Mouse (Mus musculus): ENCODE data around the gene Nebl. TPM values are rescaled to one million over a fixed set of nuclear protein-coding genes. Genes with fewer than 3 reads are reported as not detected.

Gene Nebl
- polyA plus RNA-seq, 1 experiment: 2.4 TPM

DNA sequence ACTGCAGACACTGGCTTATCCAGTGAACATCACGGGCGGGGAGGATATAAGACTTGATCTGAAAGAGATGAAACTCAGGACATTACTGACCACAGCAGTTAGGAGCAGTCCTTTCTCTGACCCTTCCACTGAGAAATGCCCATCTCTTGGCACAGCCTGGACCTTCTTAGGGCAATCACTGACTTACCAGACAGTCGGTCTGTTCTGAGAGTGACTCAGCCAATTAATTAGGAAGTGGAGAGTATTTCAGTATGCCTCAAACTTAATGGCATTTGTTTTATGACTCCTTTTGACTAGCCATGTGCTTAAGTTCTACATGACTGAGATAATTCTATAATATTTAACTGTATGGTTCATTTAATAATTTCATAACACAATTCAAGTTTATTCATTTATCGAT, 341.9 kb downstream of the Nebl start:
- Histone ChIP-seq H3K36me3 (ENCODE audit: control insufficient read depth, insufficient read depth, low read length) (no peaks in the 10 kb centered on the region), H3K27ac (ENCODE audit: insufficient read depth, low read depth, low read length) (no peak overlapping the region), H3K4me1 (ENCODE audit: control insufficient read depth, insufficient read depth, insufficient read length, low read length) (no peaks in the 10 kb centered on the region), H3K4me3 (ENCODE audit: low read depth, low read length) (no peak overlapping the region), H3K27me3 (ENCODE audit: control insufficient read depth, insufficient read depth, low read length) (no peaks in the 10 kb centered on the region)
- 85% methylated on average over 4 of the region's 4 CpGs for WGBS
- TF ChIP-seq CTCF (IDR thresholded peaks at IDR 0.05; ENCODE audit: extremely low read depth, insufficient read length, insufficient replicate concordance, low read depth, low read length) (no peak), POLR2A (IDR thresholded peaks at IDR 0.05; ENCODE audit: low read depth, low read length) (no peak)

DNA sequence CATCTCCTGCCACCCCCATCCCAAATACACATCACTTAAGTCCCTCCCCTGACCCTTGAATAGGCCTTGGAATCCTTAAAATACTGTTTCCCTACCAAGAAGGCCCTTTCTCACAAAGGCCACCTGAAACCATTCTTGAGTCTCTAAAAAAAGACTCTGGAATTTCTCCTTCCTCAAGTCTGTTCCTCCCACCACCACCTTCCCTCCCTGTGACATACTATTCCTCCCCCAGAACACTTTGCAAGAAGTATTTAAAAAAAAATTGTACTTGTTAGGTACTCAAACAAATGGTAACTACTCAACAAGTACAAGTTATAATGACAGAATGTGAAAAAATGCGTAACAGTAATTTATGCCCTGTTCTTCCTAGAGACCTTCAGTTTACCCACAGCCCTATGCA, 349.0 kb downstream of the Nebl start:
- no peak overlapping the region for H3K27ac ChIP-seq (ENCODE audit: insufficient read depth, low read depth, low read length)
- no peak overlapping the region for H3K4me3 ChIP-seq (ENCODE audit: low read depth, low read length)
- TF ChIP-seq POLR2A (IDR thresholded peaks at IDR 0.05; ENCODE audit: low read depth, low read length) (no peak), CTCF (IDR thresholded peaks at IDR 0.05; ENCODE audit: extremely low read depth, insufficient read length, insufficient replicate concordance, low read depth, low read length) (no peak)
- 97% methylated on average over 1 of the region's 1 CpGs for WGBS
- no peaks in the 10 kb centered on the region for H3K36me3 ChIP-seq (ENCODE audit: control insufficient read depth, insufficient read depth, low read length)
- H3K27me3 ChIP-seq (ENCODE audit: control insufficient read depth, insufficient read depth, low read length): no peaks in the 10 kb centered on the region
- no peaks in the 10 kb centered on the region for H3K4me1 ChIP-seq (ENCODE audit: control insufficient read depth, insufficient read depth, insufficient read length, low read length)

DNA sequence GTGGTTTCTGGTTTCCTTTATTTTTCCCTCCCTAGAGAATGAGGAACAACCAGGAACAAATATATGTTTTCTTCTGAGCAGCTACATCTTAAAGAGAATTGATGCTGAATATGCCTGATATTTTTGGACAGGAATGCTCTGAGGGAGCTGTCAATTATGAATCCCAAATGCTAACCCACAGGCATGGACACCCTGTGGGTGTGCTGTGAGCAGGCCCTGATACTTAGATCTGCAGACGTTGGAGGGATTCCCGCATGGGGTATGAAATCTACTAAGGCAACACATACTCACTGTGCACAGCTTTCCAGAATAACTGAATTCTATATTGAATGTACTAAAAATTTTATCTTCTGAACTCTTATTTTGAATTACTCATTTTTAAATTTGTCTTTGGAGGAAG, 355.3 kb downstream of the Nebl start:
- no peak overlapping the region for H3K27ac ChIP-seq (ENCODE audit: insufficient read depth, low read depth, low read length)
- TF ChIP-seq POLR2A (IDR thresholded peaks at IDR 0.05; ENCODE audit: low read depth, low read length): no peak
- TF ChIP-seq CTCF (IDR thresholded peaks at IDR 0.05; ENCODE audit: extremely low read depth, insufficient read length, insufficient replicate concordance, low read depth, low read length): no peak
- H3K4me1 ChIP-seq (ENCODE audit: control insufficient read depth, insufficient read depth, insufficient read length, low read length): no peaks in the 10 kb centered on the region
- no peaks in the 10 kb centered on the region for H3K27me3 ChIP-seq (ENCODE audit: control insufficient read depth, insufficient read depth, low read length)
- 87% methylated on average over 2 of the region's 2 CpGs for WGBS
- no peak overlapping the region for H3K4me3 ChIP-seq (ENCODE audit: low read depth, low read length)
- H3K36me3 ChIP-seq (ENCODE audit: control insufficient read depth, insufficient read depth, low read length): no peaks in the 10 kb centered on the region

DNA sequence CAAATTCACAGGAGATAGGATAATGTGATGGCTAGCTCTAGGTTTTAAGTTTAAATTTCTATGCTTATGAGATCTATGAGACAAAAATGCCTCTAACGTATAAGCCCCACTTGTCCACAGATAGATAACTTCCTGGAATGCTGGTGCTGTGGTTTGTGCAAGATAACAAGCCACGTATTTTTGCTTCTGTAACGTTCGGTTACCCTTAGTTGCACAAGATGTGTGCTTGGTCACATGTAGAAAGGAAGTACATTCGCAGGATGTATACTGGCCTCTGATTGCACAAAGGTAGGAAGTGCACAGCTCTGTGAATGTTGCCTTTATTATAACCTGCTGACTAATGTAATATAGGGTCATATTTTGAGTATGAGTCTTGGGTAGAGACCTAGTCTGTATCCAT, 365.6 kb downstream of the Nebl start:
- Histone ChIP-seq H3K36me3 (ENCODE audit: control insufficient read depth, insufficient read depth, low read length) (no peaks in the 10 kb centered on the region), H3K4me1 (ENCODE audit: control insufficient read depth, insufficient read depth, insufficient read length, low read length) (no peaks in the 10 kb centered on the region), H3K4me3 (ENCODE audit: low read depth, low read length) (no peak overlapping the region), H3K27me3 (ENCODE audit: control insufficient read depth, insufficient read depth, low read length) (no peaks in the 10 kb centered on the region), H3K27ac (ENCODE audit: insufficient read depth, low read depth, low read length) (no peak overlapping the region)
- no peak for TF ChIP-seq CTCF (IDR thresholded peaks at IDR 0.05; ENCODE audit: extremely low read depth, insufficient read length, insufficient replicate concordance, low read depth, low read length)
- no peak for TF ChIP-seq POLR2A (IDR thresholded peaks at IDR 0.05; ENCODE audit: low read depth, low read length)
- 57% methylated on average over 5 of the region's 5 CpGs for WGBS

DNA sequence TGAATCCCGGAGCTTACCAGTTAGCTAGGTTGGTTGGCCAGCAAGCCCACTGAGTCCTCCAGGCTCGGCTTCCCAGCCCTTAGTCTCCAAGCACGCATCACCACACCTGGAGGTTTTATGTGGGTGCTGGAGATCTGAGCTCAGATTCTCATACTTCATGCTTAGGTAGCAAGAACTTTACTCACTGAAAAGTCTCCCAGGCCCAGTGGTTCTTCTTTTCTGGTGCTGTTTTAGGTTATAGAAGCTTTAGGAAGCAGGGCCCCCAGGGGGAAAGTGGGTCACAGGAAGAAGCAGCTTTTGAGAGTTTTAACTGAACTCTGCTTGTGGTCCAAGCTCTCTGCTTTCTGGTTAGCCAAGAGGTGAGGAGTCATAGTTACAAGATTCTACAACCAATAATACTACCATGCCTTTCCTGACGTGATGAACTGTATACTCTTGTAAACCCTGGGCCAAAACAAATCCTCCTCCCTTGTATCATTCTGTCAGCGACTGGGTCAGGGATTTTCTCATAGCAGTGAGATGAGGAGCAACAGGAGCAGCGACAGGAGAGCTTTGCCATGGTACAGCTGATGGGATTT, 366.2 kb downstream of the Nebl start:
- no peak overlapping the region for H3K27ac ChIP-seq (ENCODE audit: insufficient read depth, low read depth, low read length)
- H3K4me3 ChIP-seq (ENCODE audit: low read depth, low read length): no peak overlapping the region
- H3K36me3 ChIP-seq (ENCODE audit: control insufficient read depth, insufficient read depth, low read length): no peaks in the 10 kb centered on the region
- no peaks in the 10 kb centered on the region for H3K4me1 ChIP-seq (ENCODE audit: control insufficient read depth, insufficient read depth, insufficient read length, low read length)
- H3K27me3 ChIP-seq (ENCODE audit: control insufficient read depth, insufficient read depth, low read length): no peaks in the 10 kb centered on the region
- no peak for TF ChIP-seq POLR2A (IDR thresholded peaks at IDR 0.05; ENCODE audit: low read depth, low read length)
- no peak for TF ChIP-seq CTCF (IDR thresholded peaks at IDR 0.05; ENCODE audit: extremely low read depth, insufficient read length, insufficient replicate concordance, low read depth, low read length)
- WGBS: 64% methylated on average over 6 of the region's 6 CpGs

DNA sequence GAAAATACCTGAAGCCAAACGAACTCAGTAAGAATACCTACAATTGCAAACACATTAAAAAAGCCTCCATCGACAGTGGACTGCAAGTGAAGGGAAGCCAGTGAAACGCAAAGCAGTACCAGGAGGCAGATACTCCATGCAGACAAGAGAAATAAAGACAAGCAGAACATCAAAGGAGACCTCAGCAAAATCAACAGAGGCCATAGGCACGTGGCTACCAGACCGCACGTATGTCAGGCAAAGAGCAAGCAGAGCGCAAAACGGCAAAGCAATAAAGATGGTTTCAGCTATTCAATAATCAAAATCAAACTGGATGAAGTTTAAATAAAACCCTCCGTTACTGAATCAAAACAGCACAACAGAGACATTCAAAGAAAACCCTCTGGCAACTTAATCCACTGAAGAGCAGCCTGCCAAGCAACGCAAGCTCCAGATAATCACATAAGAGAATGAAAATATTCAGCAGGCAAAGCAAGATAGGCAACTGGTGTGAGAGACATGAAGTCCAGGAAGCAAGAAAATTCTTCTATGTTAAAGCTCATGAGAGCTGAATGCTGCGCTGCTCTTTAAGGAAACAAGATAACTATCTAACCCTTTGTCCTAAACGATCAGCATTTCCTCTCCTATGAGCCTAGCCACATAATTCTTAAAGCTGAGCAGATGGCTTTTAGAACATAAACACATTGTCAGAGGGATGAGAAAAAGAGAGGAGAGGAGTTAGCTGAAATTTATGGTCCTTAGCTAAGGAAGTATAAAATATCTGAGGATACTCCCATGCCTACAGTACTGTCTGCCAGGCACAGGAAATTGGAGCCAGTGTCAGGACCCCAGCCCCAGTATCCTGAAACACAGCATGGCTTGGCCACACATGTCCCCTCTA, 367.7 kb downstream of the Nebl start:
- no peaks in the 10 kb centered on the region for H3K4me1 ChIP-seq (ENCODE audit: control insufficient read depth, insufficient read depth, insufficient read length, low read length)
- no peak overlapping the region for H3K4me3 ChIP-seq (ENCODE audit: low read depth, low read length)
- H3K36me3 ChIP-seq (ENCODE audit: control insufficient read depth, insufficient read depth, low read length): no peaks in the 10 kb centered on the region
- H3K27ac ChIP-seq (ENCODE audit: insufficient read depth, low read depth, low read length): no peak overlapping the region
- H3K27me3 ChIP-seq (ENCODE audit: control insufficient read depth, insufficient read depth, low read length): no peaks in the 10 kb centered on the region
- no peak for TF ChIP-seq CTCF (IDR thresholded peaks at IDR 0.05; ENCODE audit: extremely low read depth, insufficient read length, insufficient replicate concordance, low read depth, low read length)
- no peak for TF ChIP-seq POLR2A (IDR thresholded peaks at IDR 0.05; ENCODE audit: low read depth, low read length)
- WGBS: 55% methylated on average over 12 of the region's 12 CpGs

DNA sequence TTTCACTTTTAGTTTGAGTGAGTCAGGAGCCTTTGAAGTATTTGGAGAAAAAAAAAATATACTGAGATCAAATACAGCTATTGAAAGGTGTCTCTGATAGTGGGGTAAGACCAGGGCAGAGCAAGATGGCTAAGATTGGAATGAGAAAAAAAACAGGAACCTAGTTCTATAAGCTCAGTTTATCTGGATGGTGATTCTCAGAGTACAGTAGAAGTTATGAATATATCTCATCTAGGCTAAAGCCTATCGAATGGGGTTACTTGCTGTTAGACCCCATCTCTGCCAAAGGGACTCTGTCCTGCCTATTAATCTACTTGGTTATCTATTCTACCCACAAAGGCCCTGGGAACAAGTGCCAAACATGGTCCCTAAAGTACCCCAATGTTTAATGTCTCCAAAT, 369.1 kb downstream of the Nebl start:
- Histone ChIP-seq H3K27ac (ENCODE audit: insufficient read depth, low read depth, low read length) (no peak overlapping the region), H3K27me3 (ENCODE audit: control insufficient read depth, insufficient read depth, low read length) (no peaks in the 10 kb centered on the region)

More for the DNA sequence above, 369.1 kb downstream of the Nebl start:
- no peaks in the 10 kb centered on the region for H3K36me3 ChIP-seq (ENCODE audit: control insufficient read depth, insufficient read depth, low read length)
- TF ChIP-seq CTCF (IDR thresholded peaks at IDR 0.05; ENCODE audit: extremely low read depth, insufficient read length, insufficient replicate concordance, low read depth, low read length) (no peak), POLR2A (IDR thresholded peaks at IDR 0.05; ENCODE audit: low read depth, low read length) (no peak)
- 75% methylated on average over 1 of the region's 1 CpGs for WGBS
- no peak overlapping the region for H3K4me3 ChIP-seq (ENCODE audit: low read depth, low read length)
- H3K4me1 ChIP-seq (ENCODE audit: control insufficient read depth, insufficient read depth, insufficient read length, low read length): no peaks in the 10 kb centered on the region

All from small intestine, adult 2 months (tissue).